Mouse (Mus musculus): ENCODE results near the gene Ndst2. TPM values are rescaled to one million over a fixed set of nuclear protein-coding genes. Genes with fewer than 3 reads are reported as not detected.

Ndst2 gene
- 17.1 and 19.3 TPM in 2 replicates for polyA plus RNA-seq (2015; fragmentation: Nextera tagmentation; extraction: Ambion mirVana)

DNA sequence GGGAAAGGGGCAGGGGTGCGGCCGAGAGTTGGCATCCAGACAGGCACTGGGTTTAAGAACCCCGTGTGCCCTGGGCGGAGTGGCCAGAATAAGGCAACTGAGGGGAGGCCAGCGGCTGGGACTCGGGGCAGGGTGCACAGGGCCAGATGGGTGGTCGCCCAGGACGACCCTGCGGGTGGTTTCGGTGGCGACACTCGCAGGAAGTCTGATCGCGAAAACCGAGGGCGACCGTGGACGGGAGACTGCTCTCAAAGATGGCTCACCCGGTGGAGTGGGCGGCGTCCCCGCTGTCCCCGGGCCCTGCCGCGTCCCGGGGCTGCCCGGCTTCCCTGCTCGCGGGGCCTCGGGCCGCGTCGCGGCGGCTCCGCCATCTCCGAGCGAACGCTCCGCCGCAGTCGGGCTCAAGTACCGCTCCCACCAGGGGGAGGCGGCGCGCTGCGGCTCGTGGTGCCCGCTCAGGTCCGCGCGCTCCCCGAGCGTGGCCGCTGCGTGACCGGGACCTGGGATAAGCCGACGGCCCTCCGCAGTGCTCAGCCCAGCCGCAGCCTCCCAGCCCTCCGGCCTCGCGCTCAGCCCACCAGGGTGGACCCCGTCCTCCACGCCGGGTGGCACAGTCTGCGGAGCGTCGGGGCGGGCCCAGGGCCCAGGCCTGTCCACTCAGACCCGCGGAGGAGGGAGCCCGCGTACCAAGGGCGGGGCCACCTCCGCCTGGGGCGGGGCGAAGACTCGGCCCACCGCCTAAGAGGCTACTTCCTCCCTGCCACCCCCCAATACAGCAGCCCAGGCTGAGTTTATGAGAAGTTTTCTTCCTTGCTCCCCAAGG, at the start of gene Ndst2:
Ndst2 (minus strand) TSS at position 611 of the 823 bp plus-strand sequence.
- 0% methylated on average over 75 of the region's 81 CpGs for WGBS
- H3K27me3 ChIP-seq (replicated peaks), result no peaks in the 10 kb centered on the region

DNA sequence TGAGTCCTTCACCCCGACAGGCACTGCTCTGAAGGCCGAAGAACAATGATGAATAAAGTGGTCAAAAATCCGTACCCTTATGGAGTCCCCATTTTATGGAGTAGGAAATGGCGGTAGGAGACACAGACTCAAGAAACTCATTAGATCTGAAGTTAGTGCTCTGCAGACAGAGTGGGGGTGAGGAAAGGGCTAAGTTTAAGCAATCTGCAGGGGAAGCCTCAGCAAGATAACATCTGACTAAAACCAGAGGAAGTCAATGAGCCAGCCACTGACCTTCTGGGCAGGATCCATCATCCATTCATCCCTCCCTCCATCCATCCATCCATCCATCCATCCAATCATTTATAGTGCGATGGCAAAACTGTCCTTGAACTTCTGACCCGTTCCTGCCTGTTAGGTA, 49.2 kb upstream of the Ndst2 start:
- H3K4me2 ChIP-seq, result no peak overlapping the region
- no peak overlapping the region for H3K4me3 ChIP-seq (replicated peaks)
- H3K9ac ChIP-seq (replicated peaks), result no peak overlapping the region
- no peak overlapping the region for H3K27ac ChIP-seq (replicated peaks)
- ATAC-seq (ENCODE audit: low FRiP score), result no peak
- H3K9me3 ChIP-seq (replicated peaks), result no peaks in the 10 kb centered on the region
- H3K36me3 ChIP-seq, result peaks cover 61% of the 10 kb centered on the region
- 93% methylated on average over 6 of the region's 6 CpGs for WGBS
- H3K4me1 ChIP-seq, result peaks cover 23% of the 10 kb centered on the region
- H3K27me3 ChIP-seq (replicated peaks), result no peaks in the 10 kb centered on the region

More for the DNA sequence above, at the start of gene Ndst2:
- Histone ChIP-seq H3K9me3 (replicated peaks) (no peaks in the 10 kb centered on the region), H3K36me3 (peaks cover 58% of the 10 kb centered on the region), H3K4me3 (replicated peaks) (peak within 1 kb of the TSS; percentile 59), H3K27ac (replicated peaks) (peak within 1 kb of the TSS; percentile 81), H3K9ac (replicated peaks) (peak within 1 kb of the TSS; percentile 74), H3K4me1 (peaks cover 34% of the 10 kb centered on the region), H3K4me2 (peak within 1 kb of the TSS; percentile 86)
- ATAC-seq (ENCODE audit: low FRiP score), result peak; percentile 98

DNA sequence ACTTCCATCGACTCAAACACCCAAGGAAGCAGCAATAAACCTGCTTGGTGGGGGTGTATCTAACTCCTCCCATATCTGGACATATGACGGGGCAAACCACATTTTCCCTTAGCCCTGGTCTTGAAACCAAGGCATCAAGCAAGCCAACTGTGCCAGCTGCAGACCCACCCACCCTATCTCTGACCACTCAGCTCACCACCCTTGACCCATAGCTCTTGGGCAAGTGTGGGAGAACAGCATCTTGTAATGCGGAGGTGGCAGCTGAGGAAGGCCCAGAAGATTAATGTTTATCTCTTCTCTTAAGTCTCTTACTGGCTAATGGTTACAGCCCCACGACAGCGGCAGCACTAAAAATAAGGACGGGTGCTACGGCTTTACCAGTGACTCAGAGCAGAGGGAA, 48.5 kb upstream of the Ndst2 start:
- Histone ChIP-seq H3K9me3 (replicated peaks) (no peaks in the 10 kb centered on the region), H3K27me3 (replicated peaks) (no peaks in the 10 kb centered on the region), H3K4me3 (replicated peaks) (no peak overlapping the region), H3K4me1 (peaks cover 18% of the 10 kb centered on the region), H3K27ac (replicated peaks) (no peak overlapping the region), H3K9ac (replicated peaks) (no peak overlapping the region), H3K36me3 (peaks cover 61% of the 10 kb centered on the region), H3K4me2 (no peak overlapping the region)
- ATAC-seq (ENCODE audit: low FRiP score), result no peak
- WGBS, result 89% methylated on average over 7 of the region's 7 CpGs

DNA sequence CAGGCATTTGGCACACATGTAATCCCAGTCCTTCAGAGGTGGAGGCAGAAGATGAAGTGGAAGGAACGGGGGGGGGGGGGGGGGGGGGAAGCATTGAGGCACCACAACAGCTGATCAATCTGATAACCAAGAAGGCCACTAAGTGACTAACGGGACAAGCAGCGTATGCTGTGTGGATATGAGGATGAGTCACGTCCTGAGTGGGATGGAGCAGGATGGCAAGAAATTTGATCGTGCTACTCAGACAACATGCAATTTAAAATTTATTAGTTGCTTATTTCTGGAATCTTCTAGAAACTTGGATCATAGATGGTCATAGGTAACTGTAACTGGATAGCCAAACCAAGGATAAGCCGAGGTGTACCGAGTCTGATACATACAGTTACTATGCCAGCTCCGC, 45.9 kb upstream of the Ndst2 start:
- no peak overlapping the region for H3K9ac ChIP-seq (replicated peaks)
- peaks cover 61% of the 10 kb centered on the region for H3K36me3 ChIP-seq
- 0 out of 2 replicates have a peak, but pooled peaks cover 5% of the 10 kb centered on the region for H3K4me1 ChIP-seq
- no peak overlapping the region for H3K27ac ChIP-seq (replicated peaks)
- H3K4me3 ChIP-seq (replicated peaks), result no peak overlapping the region
- no peaks in the 10 kb centered on the region for H3K9me3 ChIP-seq (replicated peaks)
- H3K4me2 ChIP-seq, result no peak overlapping the region
- 90% methylated on average over 8 of the region's 8 CpGs for WGBS
- no peaks in the 10 kb centered on the region for H3K27me3 ChIP-seq (replicated peaks)
- ATAC-seq (ENCODE audit: low FRiP score), result no peak

DNA sequence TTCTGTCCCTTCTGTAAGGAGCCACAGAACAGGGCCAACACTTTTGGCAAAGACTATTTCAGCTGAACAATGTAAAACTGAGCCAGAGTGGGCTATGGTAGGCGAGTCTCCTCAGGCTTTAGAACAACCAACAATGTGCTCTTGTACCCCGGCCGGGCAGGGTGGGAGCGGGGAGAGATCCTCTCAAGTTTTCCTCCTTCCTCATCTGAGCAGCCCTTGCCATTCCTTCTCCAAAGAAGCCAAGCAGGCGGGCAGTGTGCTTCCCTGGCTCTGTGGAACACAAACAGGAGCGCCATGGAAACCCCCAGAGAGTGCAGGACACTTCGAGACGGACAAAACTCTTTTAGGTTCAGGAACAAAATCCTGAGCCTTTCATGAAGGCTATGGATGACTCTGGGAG, 44.1 kb upstream of the Ndst2 start:
- no peak overlapping the region for H3K4me2 ChIP-seq
- peaks cover 55% of the 10 kb centered on the region for H3K36me3 ChIP-seq
- 77% methylated on average over 8 of the region's 8 CpGs for WGBS
- H3K4me3 ChIP-seq (replicated peaks), result no peak overlapping the region
- H3K9me3 ChIP-seq (replicated peaks), result no peaks in the 10 kb centered on the region
- H3K27me3 ChIP-seq (replicated peaks), result no peaks in the 10 kb centered on the region
- H3K9ac ChIP-seq (replicated peaks), result no peak overlapping the region
- peak overlapping the region; percentile 74 for H3K27ac ChIP-seq (replicated peaks)
- peak; percentile 45 for ATAC-seq (ENCODE audit: low FRiP score)
- H3K4me1 ChIP-seq, result 0 out of 2 replicates have a peak, but pooled peaks cover 7% of the 10 kb centered on the region

DNA sequence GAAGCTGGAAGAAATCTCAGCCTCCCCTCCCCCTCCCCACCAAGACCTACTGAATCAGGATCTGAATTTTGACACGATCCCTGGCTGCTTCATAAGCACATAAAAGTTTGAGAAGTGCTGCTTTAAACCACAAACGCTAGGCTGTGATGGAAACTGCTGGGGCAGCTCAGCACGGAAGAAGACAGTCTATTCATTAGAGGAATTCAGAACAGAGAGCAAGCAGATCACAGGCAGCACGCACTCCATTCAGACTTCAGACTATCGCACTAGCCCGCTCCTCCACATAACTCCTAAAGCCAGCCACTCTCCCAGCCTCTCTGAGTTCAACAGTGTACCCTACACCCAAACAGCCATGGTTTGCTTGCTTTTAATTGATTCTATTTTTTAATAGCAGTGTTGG, 41.3 kb upstream of the Ndst2 start:
- Histone ChIP-seq H3K27me3 (replicated peaks) (no peaks in the 10 kb centered on the region), H3K4me3 (replicated peaks) (no peak overlapping the region), H3K27ac (replicated peaks) (no peak overlapping the region), H3K4me1 (0 out of 2 replicates have a peak, but pooled peaks cover 7% of the 10 kb centered on the region), H3K4me2 (no peak overlapping the region), H3K36me3 (peaks cover 36% of the 10 kb centered on the region), H3K9ac (replicated peaks) (no peak overlapping the region), H3K9me3 (replicated peaks) (no peaks in the 10 kb centered on the region)
- WGBS, result 34% methylated on average over 6 of the region's 6 CpGs
- ATAC-seq (ENCODE audit: low FRiP score), result no peak

DNA sequence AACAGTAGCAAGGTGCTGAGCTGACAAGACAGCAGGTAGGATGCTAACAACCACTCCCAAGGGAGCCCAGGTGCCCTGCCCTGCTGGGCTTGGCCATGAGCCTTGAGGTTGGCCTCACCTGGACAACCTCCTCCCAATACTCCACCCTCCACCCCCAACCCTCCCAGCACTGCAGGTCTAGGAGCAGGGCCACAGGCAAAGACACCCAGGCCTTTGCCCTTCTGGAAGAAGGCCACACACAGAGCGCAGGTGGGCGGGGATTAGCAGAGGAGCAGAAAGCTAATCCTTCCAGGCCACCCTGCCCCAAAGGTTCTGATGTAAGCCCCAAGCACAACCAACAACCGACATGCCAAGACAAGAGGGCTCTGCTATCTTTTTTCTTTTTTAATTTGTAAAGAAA, 39.0 kb upstream of the Ndst2 start:
- Histone ChIP-seq H3K9ac (replicated peaks) (no peak overlapping the region), H3K27me3 (replicated peaks) (no peaks in the 10 kb centered on the region), H3K4me3 (replicated peaks) (no peak overlapping the region), H3K27ac (replicated peaks) (no peak overlapping the region), H3K4me2 (no peak overlapping the region), H3K36me3 (peaks cover 39% of the 10 kb centered on the region), H3K9me3 (replicated peaks) (no peaks in the 10 kb centered on the region), H3K4me1 (0 out of 2 replicates have a peak, but pooled peaks cover 7% of the 10 kb centered on the region)
- ATAC-seq (ENCODE audit: low FRiP score), result no peak
- 73% methylated on average over 3 of the region's 3 CpGs for WGBS

DNA sequence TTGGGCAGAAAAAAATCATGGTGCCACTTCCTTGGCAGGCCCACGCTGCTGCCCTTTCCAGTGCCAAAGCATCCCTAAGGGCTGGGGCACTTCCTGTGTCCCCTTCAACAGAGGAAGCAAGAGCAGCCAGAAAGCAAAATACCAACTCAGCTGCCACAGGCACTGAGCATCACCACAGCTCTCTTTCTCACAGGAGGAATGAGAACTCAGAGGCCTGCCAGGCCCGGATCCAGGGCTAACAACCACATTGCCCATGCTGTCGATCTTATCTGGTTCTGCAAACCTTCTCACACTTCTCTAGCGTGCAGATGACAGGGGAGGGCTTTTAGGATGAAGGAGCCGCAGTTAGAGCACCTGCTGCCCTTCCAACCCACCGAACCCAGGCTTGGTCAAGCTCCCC, 38.4 kb upstream of the Ndst2 start:
- Histone ChIP-seq H3K4me1 (0 out of 2 replicates have a peak, but pooled peaks cover 7% of the 10 kb centered on the region), H3K9me3 (replicated peaks) (no peaks in the 10 kb centered on the region), H3K27me3 (replicated peaks) (no peaks in the 10 kb centered on the region), H3K36me3 (peaks cover 38% of the 10 kb centered on the region), H3K4me2 (no peak overlapping the region), H3K4me3 (replicated peaks) (no peak overlapping the region), H3K9ac (replicated peaks) (no peak overlapping the region), H3K27ac (replicated peaks) (no peak overlapping the region)
- no peak for ATAC-seq (ENCODE audit: low FRiP score)
- 84% methylated on average over 6 of the region's 6 CpGs for WGBS

DNA sequence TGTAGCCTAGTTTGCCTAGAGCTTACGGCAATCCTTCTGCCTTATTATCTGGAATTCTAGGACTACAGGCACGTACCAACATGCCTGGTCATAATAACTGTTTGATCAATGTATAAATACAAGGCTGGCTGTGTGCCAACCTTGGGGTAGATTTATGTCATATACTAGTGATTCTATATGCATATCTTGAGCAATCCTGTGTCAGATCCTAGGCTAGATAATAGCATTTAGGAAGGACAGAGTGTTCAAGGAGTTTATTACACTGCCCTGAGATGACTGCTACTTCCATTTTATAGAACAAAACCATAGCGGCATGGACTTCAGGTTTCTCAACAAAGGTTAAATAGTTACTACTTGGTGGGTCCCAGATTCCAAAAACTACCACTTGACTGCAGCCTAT, 37.6 kb upstream of the Ndst2 start:
- Histone ChIP-seq H3K4me3 (replicated peaks) (no peak overlapping the region), H3K4me1 (0 out of 2 replicates have a peak, but pooled peaks cover 7% of the 10 kb centered on the region), H3K4me2 (no peak overlapping the region), H3K27me3 (replicated peaks) (no peaks in the 10 kb centered on the region), H3K9ac (replicated peaks) (no peak overlapping the region), H3K27ac (replicated peaks) (no peak overlapping the region), H3K36me3 (peaks cover 32% of the 10 kb centered on the region), H3K9me3 (replicated peaks) (no peaks in the 10 kb centered on the region)
- ATAC-seq (ENCODE audit: low FRiP score), result no peak
- WGBS, result 88% methylated on average over 3 of the region's 3 CpGs

DNA sequence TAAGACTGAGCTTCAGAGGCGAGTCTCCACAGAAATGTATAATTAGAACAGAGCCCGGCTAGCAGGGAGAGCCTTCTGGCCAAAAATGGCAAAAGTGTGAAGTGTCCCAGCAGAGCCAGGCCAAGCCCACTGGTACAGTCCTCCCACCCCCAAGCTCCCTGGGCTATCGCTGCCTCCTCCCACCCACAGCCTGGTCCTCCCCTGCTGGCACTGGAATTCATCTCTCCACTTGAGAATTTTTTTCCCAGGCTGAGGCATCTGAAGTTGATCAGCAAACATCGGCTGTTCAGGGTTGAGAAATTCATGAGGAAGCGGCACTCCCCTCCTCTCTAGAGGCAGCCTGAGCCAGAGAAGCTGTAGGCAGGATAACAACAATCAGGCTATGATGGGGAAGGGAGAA, 34.2 kb upstream of the Ndst2 start:
- ATAC-seq (ENCODE audit: low FRiP score), result no peak
- H3K27ac ChIP-seq (replicated peaks), result no peak overlapping the region
- 86% methylated on average over 5 of the region's 5 CpGs for WGBS
- H3K4me1 ChIP-seq, result peaks cover 5% of the 10 kb centered on the region; the same call in 1 of the 2 replicates
- H3K9me3 ChIP-seq (replicated peaks), result no peaks in the 10 kb centered on the region
- peaks cover 51% of the 10 kb centered on the region for H3K36me3 ChIP-seq
- no peak overlapping the region for H3K9ac ChIP-seq (replicated peaks)
- no peak overlapping the region for H3K4me3 ChIP-seq (replicated peaks)
- H3K27me3 ChIP-seq (replicated peaks), result no peaks in the 10 kb centered on the region
- no peak overlapping the region for H3K4me2 ChIP-seq

DNA sequence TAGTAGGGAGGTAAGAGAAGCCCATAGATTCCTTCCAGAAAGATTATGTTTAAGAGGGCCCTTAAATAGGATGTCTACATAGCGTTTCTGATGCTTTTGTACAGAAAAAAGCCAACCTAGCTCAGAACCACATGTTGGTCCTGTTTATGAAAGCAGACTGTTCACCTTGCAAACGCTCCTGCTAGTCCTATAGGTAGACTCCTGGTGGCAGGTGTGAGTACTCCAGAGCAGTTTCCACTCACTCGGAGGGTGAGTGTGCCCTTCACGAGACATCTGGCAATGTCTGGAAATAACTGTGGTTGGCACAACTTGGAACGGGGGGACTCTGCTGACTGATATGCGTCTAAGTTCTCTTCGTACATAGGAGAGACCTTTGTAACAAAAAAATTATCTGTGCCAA, 33.6 kb upstream of the Ndst2 start:
- no peak for ATAC-seq (ENCODE audit: low FRiP score)
- Histone ChIP-seq H3K36me3 (peaks cover 57% of the 10 kb centered on the region), H3K9ac (replicated peaks) (no peak overlapping the region), H3K4me1 (peaks cover 5% of the 10 kb centered on the region; the same call in 1 of the 2 replicates), H3K27ac (replicated peaks) (no peak overlapping the region), H3K27me3 (replicated peaks) (no peaks in the 10 kb centered on the region), H3K9me3 (replicated peaks) (no peaks in the 10 kb centered on the region), H3K4me3 (replicated peaks) (no peak overlapping the region), H3K4me2 (no peak overlapping the region)
- WGBS, result 93% methylated on average over 7 of the region's 7 CpGs

DNA sequence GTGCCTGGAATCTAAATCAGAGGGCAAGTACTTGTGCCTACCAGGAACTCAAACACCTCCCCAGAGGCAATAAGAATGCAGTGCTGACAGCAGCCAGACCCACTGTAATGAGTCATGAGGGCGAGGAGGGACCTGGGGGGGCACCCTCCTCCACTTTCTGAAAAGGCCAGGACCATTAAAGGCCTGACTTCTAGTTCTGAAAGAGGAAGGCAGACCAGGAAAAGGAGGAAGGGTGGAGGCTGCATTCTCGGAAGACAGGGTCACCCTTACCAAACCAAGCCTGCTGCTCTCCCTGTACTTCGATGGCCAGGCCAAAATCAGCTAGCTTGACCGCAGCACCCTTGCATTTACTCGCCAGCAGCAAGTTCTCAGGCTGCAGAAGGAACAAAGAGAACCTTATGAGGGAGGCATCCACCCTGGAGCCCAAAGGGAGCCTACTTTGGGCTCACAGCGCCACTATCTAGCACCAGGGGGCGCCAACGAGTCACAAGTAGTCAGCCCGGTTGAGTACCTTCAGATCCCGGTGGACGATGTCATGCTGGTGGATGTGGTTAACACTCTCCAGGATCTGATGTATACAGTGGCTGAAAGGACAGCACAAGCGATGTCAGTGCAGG, 31.4 kb upstream of the Ndst2 start:
- Histone ChIP-seq H3K4me3 (replicated peaks) (no peak overlapping the region), H3K9me3 (replicated peaks) (no peaks in the 10 kb centered on the region), H3K9ac (replicated peaks) (no peak overlapping the region), H3K4me1 (peaks cover 5% of the 10 kb centered on the region; the same call in 1 of the 2 replicates), H3K4me2 (no peak overlapping the region), H3K36me3 (peaks cover 72% of the 10 kb centered on the region), H3K27ac (replicated peaks) (peak overlapping the region; percentile 33; the same call in 1 of the 2 replicates), H3K27me3 (replicated peaks) (no peaks in the 10 kb centered on the region)
- 27% methylated on average over 12 of the region's 12 CpGs for WGBS
- peak; percentile 86 for ATAC-seq (ENCODE audit: low FRiP score)

Measured in neural tube, embryonic 15.5 days (tissue).